Mouse (Mus musculus): ENCODE results near the gene Zfp346. TPM values are rescaled to one million over a fixed set of nuclear protein-coding genes. Genes with fewer than 3 reads are reported as not detected.
A peak's percentile ranks its signal among the peaks of the same experiment; 100 is the strongest.

Gene Zfp346
- polyA plus RNA-seq, 1 experiment from 2014 or later, result 21.8 TPM

- Histone ChIP-seq H3K27me3 (ENCODE audit: low read depth, poor library complexity, severe bottlenecking) (no peaks in the 10 kb centered on the region), H3K4me1 (peaks cover 36% of the 10 kb centered on the region), H3K27ac (replicated peaks) (no peak overlapping the region), H3K9me3 (replicated peaks) (no peaks in the 10 kb centered on the region), H3K4me3 (no peak overlapping the region), H3K36me3 (peaks cover 11% of the 10 kb centered on the region)
- WGBS, result 75% methylated on average over 2 of the region's 2 CpGs
- DNase-seq (ENCODE audit: low spot score), result no peak
These were observed 1.8 kb upstream of the Zfp346 start for GRCm38 (mm10) chr13:55103351-55103750.

- peak; percentile 19 for DNase-seq (ENCODE audit: low spot score)
- peak overlapping the region; percentile 92 for H3K27ac ChIP-seq (replicated peaks)
- 29% methylated on average over 8 of the region's 8 CpGs for WGBS
These were observed 1.0 kb downstream of the Zfp346 start for GRCm38 (mm10) chr13:55105953-55106691.

DNA sequence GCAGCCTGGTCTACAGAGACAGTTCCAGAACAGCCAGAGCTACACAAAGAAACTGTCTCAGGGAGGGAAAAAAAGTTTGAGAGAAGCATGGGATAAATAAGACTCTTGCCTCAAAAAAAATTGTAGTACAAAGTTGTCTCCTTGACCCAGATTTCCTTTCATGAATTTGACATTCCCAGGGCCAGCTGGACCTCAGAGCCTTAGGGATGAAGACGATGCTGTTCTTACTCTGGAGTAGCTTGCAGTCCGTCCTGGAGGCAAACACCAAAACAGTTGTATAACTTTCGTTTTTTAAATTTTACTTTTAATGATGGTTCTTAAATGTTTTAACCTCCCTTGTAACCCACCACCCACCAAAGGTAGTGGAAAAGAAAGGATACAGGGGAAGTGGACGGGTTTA is 2.0 kb downstream of the Zfp346 start:
- DNase-seq (ENCODE audit: low spot score), result no peak
- WGBS, result 94% methylated on average over 4 of the region's 4 CpGs
- no peak overlapping the region for H3K27ac ChIP-seq (replicated peaks)
- H3K27me3 ChIP-seq (ENCODE audit: low read depth, poor library complexity, severe bottlenecking), result no peaks in the 10 kb centered on the region
- H3K4me1 ChIP-seq, result peaks cover 20% of the 10 kb centered on the region
- H3K36me3 ChIP-seq, result peaks cover 36% of the 10 kb centered on the region
- no peaks in the 10 kb centered on the region for H3K9me3 ChIP-seq (replicated peaks)
- no peak overlapping the region for H3K4me3 ChIP-seq

More at GRCm38 (mm10) chr13:55105953-55106691, 1.0 kb downstream of the Zfp346 start:
- H3K36me3 ChIP-seq, result peaks cover 26% of the 10 kb centered on the region
- H3K27me3 ChIP-seq (ENCODE audit: low read depth, poor library complexity, severe bottlenecking), result no peaks in the 10 kb centered on the region
- H3K4me1 ChIP-seq, result peaks cover 20% of the 10 kb centered on the region
- H3K9me3 ChIP-seq (replicated peaks), result no peaks in the 10 kb centered on the region
- H3K4me3 ChIP-seq, result peak overlapping the region; percentile 82

- peaks cover 40% of the 10 kb centered on the region for H3K36me3 ChIP-seq
- no peak overlapping the region for H3K4me3 ChIP-seq
- H3K9me3 ChIP-seq (replicated peaks), result no peaks in the 10 kb centered on the region
- no peaks in the 10 kb centered on the region for H3K27me3 ChIP-seq (ENCODE audit: low read depth, poor library complexity, severe bottlenecking)
- H3K4me1 ChIP-seq, result peaks cover 20% of the 10 kb centered on the region
- no peak overlapping the region for H3K27ac ChIP-seq (replicated peaks)
- no peak for DNase-seq (ENCODE audit: low spot score)
- 90% methylated on average over 8 of the region's 8 CpGs for WGBS
These were observed 2.6 kb downstream of the Zfp346 start for GRCm38 (mm10) chr13:55107694-55108093.

DNA sequence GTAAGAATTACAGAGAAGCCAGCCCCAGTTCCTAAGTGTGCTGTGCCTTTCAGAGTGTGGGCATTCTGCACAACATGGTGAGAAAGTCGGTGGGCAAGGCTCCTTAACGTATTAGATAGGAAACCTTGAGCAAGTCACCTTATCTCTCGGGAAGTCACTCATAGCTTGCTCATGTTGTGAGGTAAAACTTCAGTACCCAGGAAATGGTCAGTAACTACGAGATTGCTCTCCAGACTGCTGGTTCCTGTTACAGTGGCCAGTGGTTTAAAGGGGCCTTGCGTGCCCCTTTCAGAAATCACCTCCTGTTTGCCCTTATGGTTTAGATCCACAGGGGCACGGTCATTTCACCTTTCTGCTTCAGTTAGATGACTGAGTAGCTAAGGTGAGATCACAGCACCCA is 9.3 kb downstream of the Zfp346 start:
- WGBS, result 88% methylated on average over 6 of the region's 6 CpGs
- peaks cover 83% of the 10 kb centered on the region for H3K36me3 ChIP-seq

GRCm38 (mm10) chr13:55124903-55125302 is 19.8 kb downstream of the Zfp346 start:
- no peak for DNase-seq (ENCODE audit: low spot score)
- WGBS, result 94% methylated on average over 6 of the region's 6 CpGs
- H3K4me1 ChIP-seq, result no peaks in the 10 kb centered on the region

More for the DNA sequence above, 9.3 kb downstream of the Zfp346 start:
- H3K9me3 ChIP-seq (replicated peaks), result no peaks in the 10 kb centered on the region
- H3K4me1 ChIP-seq, result no peaks in the 10 kb centered on the region
- no peaks in the 10 kb centered on the region for H3K27me3 ChIP-seq (ENCODE audit: low read depth, poor library complexity, severe bottlenecking)
- no peak overlapping the region for H3K27ac ChIP-seq (replicated peaks)
- DNase-seq (ENCODE audit: low spot score), result no peak
- no peak overlapping the region for H3K4me3 ChIP-seq

DNA sequence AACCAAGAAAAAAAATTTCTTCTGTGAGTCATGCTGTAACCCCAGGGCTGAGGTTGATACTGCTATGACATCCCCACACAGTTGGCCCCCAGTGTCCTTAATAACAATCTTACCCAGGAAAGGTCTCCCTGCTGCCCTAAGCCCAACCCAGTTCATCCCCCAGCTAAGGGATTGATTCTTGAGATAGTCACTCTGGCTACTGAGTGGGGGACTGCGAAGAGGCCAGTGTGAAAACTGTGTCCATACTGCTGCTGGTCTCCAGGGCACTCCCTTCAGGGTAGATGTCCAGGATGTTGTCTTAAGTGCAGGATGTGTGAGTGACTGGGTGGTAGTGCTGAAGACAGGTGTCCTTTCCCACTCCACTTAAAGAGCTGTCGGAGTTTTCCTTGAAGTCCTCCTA is 28.3 kb downstream of the Zfp346 start, which contains the start of gene Gm17617:
Gene Gm17617, minus strand, starts transcription at position 101 of the 400 bp plus-strand sequence.
- Histone ChIP-seq H3K27ac (replicated peaks) (no peak within 1 kb of the TSS), H3K4me3 (no peak within 1 kb of the TSS), H3K4me1 (peaks cover 8% of the 10 kb centered on the region), H3K9me3 (replicated peaks) (no peaks in the 10 kb centered on the region), H3K27me3 (ENCODE audit: low read depth, poor library complexity, severe bottlenecking) (no peaks in the 10 kb centered on the region), H3K36me3 (peaks cover 55% of the 10 kb centered on the region)
- WGBS, result 100% methylated on average over 2 of the region's 2 CpGs
- DNase-seq (ENCODE audit: low spot score), result no peak

More at GRCm38 (mm10) chr13:55124903-55125302, 19.8 kb downstream of the Zfp346 start:
- Histone ChIP-seq H3K27me3 (ENCODE audit: low read depth, poor library complexity, severe bottlenecking) (no peaks in the 10 kb centered on the region), H3K27ac (replicated peaks) (no peak overlapping the region), H3K36me3 (peaks cover 78% of the 10 kb centered on the region), H3K9me3 (replicated peaks) (no peaks in the 10 kb centered on the region), H3K4me3 (no peak overlapping the region)

- H3K36me3 ChIP-seq, result peaks cover 38% of the 10 kb centered on the region
- no peak for DNase-seq (ENCODE audit: low spot score)
- WGBS, result 16% methylated on average over 5 of the region's 5 CpGs
- H3K27me3 ChIP-seq (ENCODE audit: low read depth, poor library complexity, severe bottlenecking), result no peaks in the 10 kb centered on the region
- H3K4me1 ChIP-seq, result peaks cover 8% of the 10 kb centered on the region
- no peaks in the 10 kb centered on the region for H3K9me3 ChIP-seq (replicated peaks)
- H3K4me3 ChIP-seq, result no peak overlapping the region
- H3K27ac ChIP-seq (replicated peaks), result no peak overlapping the region
These were observed 30.3 kb downstream of the Zfp346 start for GRCm38 (mm10) chr13:55135382-55135781.

GRCm38 (mm10) chr13:55140271-55140670 is 35.2 kb downstream of the Zfp346 start:
- H3K4me3 ChIP-seq, result no peak overlapping the region
- H3K4me1 ChIP-seq, result peaks cover 5% of the 10 kb centered on the region
- H3K9me3 ChIP-seq (replicated peaks), result no peaks in the 10 kb centered on the region
- DNase-seq (ENCODE audit: low spot score), result no peak
- no peaks in the 10 kb centered on the region for H3K27me3 ChIP-seq (ENCODE audit: low read depth, poor library complexity, severe bottlenecking)
- WGBS, result 74% methylated on average over 2 of the region's 2 CpGs
- no peak overlapping the region for H3K27ac ChIP-seq (replicated peaks)
- H3K36me3 ChIP-seq, result no peaks in the 10 kb centered on the region

DNA sequence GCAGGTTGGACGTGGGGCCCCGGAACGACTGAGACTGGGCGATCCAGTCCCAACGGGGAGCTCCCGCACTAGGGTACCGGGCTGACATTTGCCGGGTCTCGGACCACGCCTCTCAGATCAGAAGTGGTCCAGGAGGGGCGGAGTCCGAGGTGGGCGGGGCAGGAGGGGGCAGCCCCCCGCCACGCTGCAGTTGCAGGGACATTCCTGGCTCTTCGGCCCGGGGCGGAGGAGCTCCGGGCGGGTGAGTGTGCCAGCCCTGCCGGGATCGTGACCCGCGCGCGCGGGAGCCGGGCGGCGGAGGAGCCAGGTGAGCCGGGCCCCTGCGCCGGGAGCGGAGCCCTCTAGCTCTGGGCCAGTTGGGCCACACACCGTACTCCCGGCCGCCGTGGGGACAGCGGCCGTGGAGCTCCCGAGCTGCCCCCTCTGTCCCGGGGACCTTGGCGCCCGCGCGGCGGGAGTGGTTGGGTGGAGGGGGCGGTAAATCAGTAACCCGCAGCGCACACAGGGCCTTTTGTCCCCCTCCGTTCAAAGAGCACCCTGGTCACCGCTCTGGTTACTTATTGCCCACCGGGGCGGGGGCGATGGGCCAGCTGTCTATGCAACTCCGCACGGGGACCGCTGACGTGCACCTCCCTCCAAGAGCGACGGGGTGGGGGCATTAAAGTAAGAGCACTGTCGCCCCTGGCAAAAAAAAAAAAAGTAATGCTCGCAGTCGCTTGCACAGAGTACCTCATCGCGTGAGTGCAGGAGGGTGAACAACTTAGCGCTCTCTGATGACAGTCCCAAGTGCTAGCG is 47.7 kb downstream of the Zfp346 start, which contains the start of gene Fgfr4:
Gene Fgfr4, plus strand, starts transcription at position 20 of the 795 bp plus-strand sequence.
- H3K27me3 ChIP-seq (ENCODE audit: low read depth, poor library complexity, severe bottlenecking), result peaks cover 57% of the 10 kb centered on the region
- DNase-seq (ENCODE audit: low spot score), result peak; percentile 62
- peaks cover 16% of the 10 kb centered on the region for H3K4me1 ChIP-seq
- peak within 1 kb of the TSS; percentile 66 for H3K4me3 ChIP-seq
- WGBS, result under 1% methylated on average over 68 of the region's 68 CpGs
- no peak within 1 kb of the TSS; the same call in 1 of the 2 replicates for H3K27ac ChIP-seq (replicated peaks)
- H3K9me3 ChIP-seq (replicated peaks), result no peaks in the 10 kb centered on the region
- no peaks in the 10 kb centered on the region for H3K36me3 ChIP-seq

- DNase-seq (ENCODE audit: low spot score), result no peak
- H3K9me3 ChIP-seq (replicated peaks), result no peaks in the 10 kb centered on the region
- H3K4me1 ChIP-seq, result peaks cover 16% of the 10 kb centered on the region
- H3K27me3 ChIP-seq (ENCODE audit: low read depth, poor library complexity, severe bottlenecking), result peaks cover 57% of the 10 kb centered on the region
- no peak overlapping the region for H3K27ac ChIP-seq (replicated peaks)
- H3K4me3 ChIP-seq, result no peak overlapping the region
- H3K36me3 ChIP-seq, result no peaks in the 10 kb centered on the region
- WGBS, result 77% methylated on average over 5 of the region's 5 CpGs
These were observed 48.8 kb downstream of the Zfp346 start for GRCm38 (mm10) chr13:55153951-55154350.

- Histone ChIP-seq H3K36me3 (no peaks in the 10 kb centered on the region), H3K4me3 (no peak overlapping the region), H3K27ac (replicated peaks) (no peak overlapping the region), H3K27me3 (ENCODE audit: low read depth, poor library complexity, severe bottlenecking) (no peaks in the 10 kb centered on the region), H3K9me3 (replicated peaks) (no peaks in the 10 kb centered on the region), H3K4me1 (no peaks in the 10 kb centered on the region)
- WGBS, result 68% methylated on average over 7 of the region's 7 CpGs
- DNase-seq (ENCODE audit: low spot score), result no peak
These were observed 57.3 kb downstream of the Zfp346 start for GRCm38 (mm10) chr13:55162365-55162764.

GRCm38 (mm10) chr13:55163553-55163952 is 58.4 kb downstream of the Zfp346 start:
- 65% methylated on average over 5 of the region's 5 CpGs for WGBS
- Histone ChIP-seq H3K9me3 (replicated peaks) (no peaks in the 10 kb centered on the region), H3K27ac (replicated peaks) (no peak overlapping the region), H3K27me3 (ENCODE audit: low read depth, poor library complexity, severe bottlenecking) (no peaks in the 10 kb centered on the region), H3K4me3 (no peak overlapping the region), H3K4me1 (0 out of 2 replicates have a peak, but pooled peaks cover 3% of the 10 kb centered on the region), H3K36me3 (no peaks in the 10 kb centered on the region)
- no peak for DNase-seq (ENCODE audit: low spot score)

Measured in midbrain, embryonic 10.5 days (tissue).